Mouse (Mus musculus) lung, embryonic 15.5 days (tissue): ENCODE measurements around the gene Osbpl5. TPM values are rescaled to one million over a fixed set of nuclear protein-coding genes. Genes with fewer than 3 reads are reported as not detected.
A peak's percentile ranks its signal among the peaks of the same experiment; 100 is the strongest.
"Not testable (repeated sequence)": the region's sequence is repeated elsewhere in the genome, so short reads cannot be mapped to it uniquely, and the experiment has no call there.

ENCODE experiments used
- ATAC-seq: fragments of 200-750 bp; cut with Nextera tagmentation; 2 replicates; pipeline ENCODE4 v1.8.0; 2017; ENCODE audit warnings: moderate number of reproducible peaks, borderline replicate concordance; ENCODE audit not compliant: low FRiP score, low TSS enrichment; ENCODE audit errors: extremely low read depth
- H3K27ac ChIP-seq: fragments of 300-500 bp; sonication (generic); 2 replicates; pipeline ENCODE4 v1.5.1; 2015; ENCODE audit warnings: moderate library complexity, mild to moderate bottlenecking, inconsistent platforms
- H3K27me3 ChIP-seq: fragments of 300-500 bp; sonication (generic); 2 replicates; pipeline ENCODE4 v1.6.1; 2015; ENCODE audit warnings: inconsistent platforms
- H3K36me3 ChIP-seq: fragments of 300-500 bp; sonication (generic); 2 replicates; pipeline ENCODE4 v1.6.1; 2015; ENCODE audit warnings: inconsistent platforms
- H3K4me1 ChIP-seq: fragments of 300-500 bp; sonication (generic); 2 replicates; pipeline ENCODE4 v1.6.1; 2015; ENCODE audit warnings: inconsistent platforms
- H3K4me2 ChIP-seq: fragments of 300-500 bp; sonication (generic); 2 replicates; pipeline ENCODE4 v1.6.1; 2015; ENCODE audit warnings: inconsistent platforms, mild to moderate bottlenecking, moderate library complexity
- H3K4me3 ChIP-seq: fragments of 300-500 bp; sonication (generic); 2 replicates; pipeline ENCODE4 v1.5.1; 2015; ENCODE audit warnings: mild to moderate bottlenecking, inconsistent platforms
- H3K9ac ChIP-seq: fragments of 300-500 bp; sonication (generic); 2 replicates; pipeline ENCODE4 v1.6.1; 2015; ENCODE audit warnings: inconsistent platforms
- H3K9me3 ChIP-seq: fragments of 300-500 bp; sonication (generic); 2 replicates; pipeline ENCODE4 v1.6.1; 2016; ENCODE audit warnings: inconsistent platforms
- WGBS: fragments of 180-500 bp; shearing (Covaris S2); methylation state at CpG from one replicate; pipeline ENCODE4 v1.1.7; 2015; 5-methylcytosine and 5-hydroxymethylcytosine counted together
- polyA plus RNA-seq: library from polyadenylated mRNA; unstranded; fragments of >200 nt; fragmentation: Nextera tagmentation; extraction: Ambion mirVana; gene quantifications from 2 replicates; pipeline ENCODE4 v1.2.1, GENCODE M21; 2015

Osbpl5 gene
- polyA plus RNA-seq, 1 experiment from 2014 or later, result 43.3 TPM

DNA sequence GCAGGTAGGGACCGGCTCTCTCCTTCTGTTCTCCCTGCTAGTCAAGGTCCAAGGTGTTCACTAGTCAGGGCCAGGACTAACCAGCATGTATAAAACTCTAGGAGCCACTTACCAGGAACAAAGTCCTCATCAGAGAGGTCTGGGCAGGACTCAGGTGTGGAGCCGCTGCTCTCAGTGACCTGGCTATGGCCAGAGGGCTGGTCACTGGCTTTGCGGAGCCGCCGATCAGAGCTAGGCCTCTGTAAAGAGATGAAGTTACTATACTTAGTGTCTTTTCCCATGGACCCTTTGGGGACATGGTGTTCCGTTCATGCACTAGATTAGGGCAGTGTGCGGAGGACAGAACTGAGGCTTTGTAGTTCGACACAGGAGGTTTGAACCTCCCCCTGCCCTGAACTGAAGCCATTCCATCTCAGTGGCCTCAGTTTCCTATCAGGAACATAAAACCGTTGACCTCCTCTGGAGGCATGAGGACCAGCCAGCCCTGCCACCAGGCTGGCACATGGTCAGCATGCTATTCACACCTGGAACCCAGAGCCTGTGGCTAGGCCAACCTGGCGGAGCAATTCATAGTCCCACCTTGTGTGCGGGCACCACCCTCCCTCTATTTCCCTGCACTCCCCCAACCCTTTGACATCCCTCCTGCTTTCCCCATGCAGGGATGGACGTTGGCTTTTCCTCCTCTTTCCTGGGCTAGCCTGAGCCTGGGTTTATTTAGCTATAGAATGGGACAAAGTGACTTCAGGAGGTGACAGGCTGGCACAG is 63.9 kb downstream of the Osbpl5 start:
- ATAC-seq, result no peak
- WGBS, result 88% methylated on average over 12 of the region's 12 CpGs
- H3K4me2 ChIP-seq, result no peak overlapping the region

DNA sequence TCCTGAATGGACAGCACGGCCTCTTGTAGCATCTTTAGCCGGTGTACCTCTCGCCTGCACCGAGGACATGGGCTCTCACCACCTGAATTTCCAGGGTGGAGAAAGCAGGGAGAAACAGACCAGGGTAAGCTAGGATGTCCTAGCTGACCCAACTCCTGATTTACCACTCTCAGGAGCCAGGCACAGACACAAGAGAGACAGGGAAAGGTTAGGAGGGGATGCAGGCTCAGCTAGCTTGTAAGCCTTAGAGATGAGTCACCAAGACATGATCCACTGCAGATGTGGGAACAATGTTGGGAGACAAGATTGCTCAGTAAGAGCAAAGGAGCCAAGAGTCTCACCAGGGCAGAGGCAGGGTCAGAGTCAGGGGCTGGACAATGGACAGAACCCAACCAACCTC is 64.9 kb downstream of the Osbpl5 start:
- no peaks in the 10 kb centered on the region for H3K9me3 ChIP-seq
- 99% methylated on average over 4 of the region's 4 CpGs for WGBS
- no peaks in the 10 kb centered on the region for H3K27me3 ChIP-seq
- no peak overlapping the region for H3K4me3 ChIP-seq
- H3K4me1 ChIP-seq, result no peaks in the 10 kb centered on the region
- H3K36me3 ChIP-seq, result peaks cover 84% of the 10 kb centered on the region
- ATAC-seq, result no peak
- H3K27ac ChIP-seq, result no peak overlapping the region
- no peak overlapping the region for H3K4me2 ChIP-seq
- H3K9ac ChIP-seq, result no peak overlapping the region

More for the DNA sequence above, 63.9 kb downstream of the Osbpl5 start:
- H3K4me3 ChIP-seq, result no peak overlapping the region
- H3K27ac ChIP-seq, result no peak overlapping the region
- no peaks in the 10 kb centered on the region for H3K4me1 ChIP-seq
- H3K9me3 ChIP-seq, result no peaks in the 10 kb centered on the region
- peaks cover 92% of the 10 kb centered on the region for H3K36me3 ChIP-seq
- no peak overlapping the region for H3K9ac ChIP-seq
- H3K27me3 ChIP-seq, result no peaks in the 10 kb centered on the region

DNA sequence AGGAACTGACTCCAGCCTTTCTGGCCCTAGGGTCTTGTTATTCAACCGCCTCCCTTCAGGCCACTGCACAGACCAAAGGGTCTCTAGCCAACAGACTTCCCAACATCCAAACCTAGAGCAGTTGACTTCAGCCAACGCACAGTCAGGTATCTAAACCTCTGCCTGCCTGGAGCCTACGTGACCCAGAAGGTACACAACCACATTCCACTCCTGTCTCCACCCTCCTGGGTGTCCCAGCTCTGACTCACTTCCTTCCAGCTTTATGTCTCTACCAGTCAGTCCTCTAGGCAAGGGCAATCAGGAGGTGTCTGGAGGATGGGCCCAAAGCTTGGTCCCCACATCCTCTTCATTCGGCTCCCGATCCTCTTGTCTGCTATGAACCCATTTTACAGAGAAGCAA is 65.6 kb downstream of the Osbpl5 start:
- 78% methylated on average over 5 of the region's 5 CpGs for WGBS
- Histone ChIP-seq H3K4me3 (no peak overlapping the region), H3K27ac (no peak overlapping the region), H3K4me2 (no peak overlapping the region), H3K9ac (no peak overlapping the region), H3K9me3 (no peaks in the 10 kb centered on the region), H3K36me3 (peaks cover 77% of the 10 kb centered on the region), H3K27me3 (no peaks in the 10 kb centered on the region), H3K4me1 (no peaks in the 10 kb centered on the region)
- no peak for ATAC-seq

DNA sequence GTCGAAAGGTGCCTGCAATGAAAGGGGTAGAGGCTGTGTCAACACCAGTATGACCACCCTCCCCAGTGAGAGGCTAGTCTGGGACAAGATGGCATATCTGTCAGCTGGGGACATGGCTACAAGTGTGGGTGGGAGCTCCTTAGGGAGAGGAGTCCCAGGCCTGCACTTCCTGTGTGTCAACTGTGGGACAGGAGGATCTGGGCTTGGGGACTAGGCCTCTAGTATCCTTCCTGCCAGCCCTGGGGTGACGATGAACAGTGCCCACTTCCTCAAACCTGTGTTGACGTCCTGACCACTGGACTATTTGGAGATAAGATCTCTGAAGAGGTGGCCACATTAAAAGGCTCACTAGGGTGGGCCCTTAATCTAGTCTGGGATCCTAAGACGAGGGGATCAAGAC is 66.8 kb downstream of the Osbpl5 start:
- no peaks in the 10 kb centered on the region for H3K27me3 ChIP-seq
- H3K36me3 ChIP-seq, result peaks cover 65% of the 10 kb centered on the region
- H3K4me3 ChIP-seq, result no peak overlapping the region
- H3K27ac ChIP-seq, result no peak overlapping the region
- no peak for ATAC-seq
- H3K9me3 ChIP-seq, result no peaks in the 10 kb centered on the region
- H3K9ac ChIP-seq, result no peak overlapping the region
- peaks cover 6% of the 10 kb centered on the region; the same call in 1 of the 2 replicates for H3K4me1 ChIP-seq
- WGBS, result 59% methylated on average over 4 of the region's 4 CpGs
- H3K4me2 ChIP-seq, result no peak overlapping the region

DNA sequence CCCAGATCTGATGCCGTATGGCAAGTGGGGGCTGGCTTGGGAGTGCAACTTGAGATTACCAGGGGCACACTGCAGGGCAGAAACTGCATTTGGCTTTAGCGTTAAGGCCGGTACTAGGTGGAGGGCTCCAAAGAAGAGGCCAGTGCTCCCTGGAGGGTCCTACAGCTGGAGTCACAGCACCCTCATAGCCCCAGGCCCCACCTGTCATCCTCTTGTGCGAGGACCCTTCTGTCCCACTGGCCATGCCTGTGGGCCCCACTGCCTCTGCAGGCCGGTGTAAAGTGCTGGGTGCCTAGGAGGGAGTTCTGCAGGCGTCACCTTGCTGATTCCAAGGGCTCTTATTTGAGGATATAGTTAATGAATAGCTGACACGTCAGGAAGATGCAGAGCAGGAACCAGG is 67.3 kb downstream of the Osbpl5 start:
- H3K4me1 ChIP-seq, result peaks cover 6% of the 10 kb centered on the region; the same call in 1 of the 2 replicates

DNA sequence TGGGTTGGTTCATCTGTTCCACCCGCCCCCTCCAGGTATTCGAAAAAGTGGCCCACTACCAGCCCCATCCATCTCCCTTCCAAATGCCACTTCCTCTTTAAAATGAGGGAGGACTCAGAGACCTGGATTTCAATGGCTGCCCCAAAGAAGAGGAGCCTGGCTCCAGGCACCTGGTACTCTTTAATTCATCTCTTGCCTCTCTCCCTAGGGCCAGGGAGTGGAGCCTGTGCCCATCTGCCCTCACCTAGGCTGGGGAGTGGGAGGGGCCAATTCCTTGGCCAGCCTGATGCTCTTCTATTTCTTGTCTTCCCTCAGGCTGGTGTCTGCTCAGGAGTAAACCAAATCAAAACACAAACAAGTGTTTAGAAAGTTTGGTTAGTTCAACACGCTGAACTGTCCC is 70.1 kb downstream of the Osbpl5 start:
- H3K9ac ChIP-seq, H3K4me1 ChIP-seq, H3K27me3 ChIP-seq, H3K4me2 ChIP-seq, H3K27ac ChIP-seq, H3K4me3 ChIP-seq, H3K9me3 ChIP-seq, ATAC-seq: not testable (repeated sequence)
- 79% methylated on average over 3 of the region's 3 CpGs for WGBS
- H3K36me3 ChIP-seq, result peaks cover 32% of the 10 kb centered on the region

More for the DNA sequence above, 67.3 kb downstream of the Osbpl5 start:
- Histone ChIP-seq H3K4me3 (no peak overlapping the region), H3K9me3 (no peaks in the 10 kb centered on the region), H3K9ac (no peak overlapping the region), H3K36me3 (peaks cover 60% of the 10 kb centered on the region), H3K4me2 (no peak overlapping the region), H3K27me3 (no peaks in the 10 kb centered on the region), H3K27ac (no peak overlapping the region)
- no peak for ATAC-seq
- WGBS, result 71% methylated on average over 7 of the region's 7 CpGs

DNA sequence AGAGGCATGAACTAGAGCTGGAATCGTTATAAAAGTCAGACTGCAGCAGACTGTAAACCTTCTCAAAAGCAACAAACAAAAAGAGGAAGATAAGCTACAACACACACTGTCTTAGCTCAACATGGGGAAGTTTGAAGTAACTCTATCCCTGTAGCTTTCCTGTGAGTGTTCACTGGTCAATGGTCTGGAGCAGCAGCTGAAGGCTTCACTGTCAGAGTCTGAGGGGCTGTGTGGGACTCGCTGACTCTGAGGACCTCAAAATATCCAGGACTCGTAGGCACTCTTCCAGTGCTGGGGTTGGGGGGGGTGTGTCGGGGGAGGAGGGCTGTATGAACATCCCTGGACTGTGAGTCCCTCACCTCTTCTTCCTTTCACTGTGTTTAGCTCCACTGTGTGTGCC is 70.6 kb downstream of the Osbpl5 start:
- WGBS, result 40% methylated on average over 4 of the region's 4 CpGs
- not testable (repeated sequence) for ATAC-seq, H3K4me2 ChIP-seq, H3K27ac ChIP-seq, H3K4me3 ChIP-seq, H3K27me3 ChIP-seq, H3K4me1 ChIP-seq, H3K9me3 ChIP-seq, H3K9ac ChIP-seq
- peaks cover 27% of the 10 kb centered on the region for H3K36me3 ChIP-seq

DNA sequence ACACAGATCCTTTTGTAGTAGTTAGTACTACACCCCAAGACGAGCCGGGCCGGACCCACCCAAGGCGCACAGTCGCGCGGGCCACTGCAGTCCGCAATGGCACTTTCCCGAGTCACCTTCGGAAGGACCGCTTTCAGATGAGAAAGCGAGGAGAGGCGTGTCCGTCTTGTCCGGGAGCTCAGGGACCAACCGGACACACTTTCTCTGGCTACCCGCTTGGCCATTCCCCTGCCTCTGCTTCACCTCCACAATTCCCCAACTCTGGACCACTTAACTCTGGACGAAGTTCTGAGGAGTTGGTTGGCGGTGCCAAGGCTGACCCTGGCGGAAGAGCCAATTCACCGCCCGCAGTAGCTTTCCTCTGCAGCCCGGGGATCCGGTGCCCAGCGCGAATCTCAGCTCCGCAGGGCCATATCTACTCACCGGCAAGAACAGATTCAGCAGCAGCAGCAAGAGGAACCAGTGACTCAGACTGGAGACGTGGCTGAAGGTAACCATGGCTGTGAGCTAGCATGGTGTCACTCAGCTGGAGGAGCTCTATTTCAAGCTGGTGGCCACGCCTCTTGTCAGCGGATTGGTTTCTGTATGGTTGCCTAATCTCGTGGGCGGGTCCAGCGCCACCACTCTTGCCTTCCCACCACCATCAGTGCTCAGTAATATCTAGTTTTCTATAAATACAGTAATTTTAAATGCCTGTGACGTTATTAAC is 71.3 kb downstream of the Osbpl5 start, which contains the start of gene Tnfrsf23:
TSS of gene Tnfrsf23 (minus strand) at position 514 of the 709 bp plus-strand sequence.
- Histone ChIP-seq H3K9me3 (no peaks in the 10 kb centered on the region), H3K4me3 (peak within 1 kb of the TSS; percentile 51), H3K9ac (peak within 1 kb of the TSS; percentile 39), H3K27me3 (no peaks in the 10 kb centered on the region), H3K4me2 (peak within 1 kb of the TSS; percentile 98), H3K27ac (no peak within 1 kb of the TSS), H3K36me3 (peaks cover 21% of the 10 kb centered on the region), H3K4me1 (peaks cover 6% of the 10 kb centered on the region; the same call in 1 of the 2 replicates)
- peak; percentile 87 for ATAC-seq
- WGBS, result 2% methylated on average over 35 of the region's 35 CpGs

DNA sequence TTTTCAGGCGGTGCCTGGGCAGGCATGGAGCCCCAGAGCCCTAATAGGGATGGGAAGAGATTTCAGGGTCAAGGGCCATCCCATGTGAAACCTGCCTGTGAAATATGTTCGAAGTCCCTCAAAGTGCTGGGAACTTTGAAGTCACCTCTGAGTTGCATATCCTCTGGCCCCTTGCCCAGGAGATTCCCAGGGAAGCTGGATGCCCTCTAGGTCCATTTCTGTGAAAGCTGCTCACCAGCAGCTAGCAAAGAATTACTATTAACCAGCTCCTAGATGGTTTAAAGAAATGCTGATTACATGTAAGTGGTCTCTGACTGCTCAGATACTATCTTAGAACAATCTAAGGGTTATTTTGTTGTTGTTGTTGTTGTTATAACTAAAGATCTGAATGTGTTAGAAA is 72.2 kb downstream of the Osbpl5 start:
- H3K27me3 ChIP-seq, H3K9me3 ChIP-seq, H3K4me3 ChIP-seq, ATAC-seq, H3K4me1 ChIP-seq, H3K27ac ChIP-seq, H3K4me2 ChIP-seq, H3K9ac ChIP-seq: not testable (repeated sequence)
- 81% methylated on average over 1 of the region's 2 CpGs for WGBS
- peaks cover 13% of the 10 kb centered on the region for H3K36me3 ChIP-seq

DNA sequence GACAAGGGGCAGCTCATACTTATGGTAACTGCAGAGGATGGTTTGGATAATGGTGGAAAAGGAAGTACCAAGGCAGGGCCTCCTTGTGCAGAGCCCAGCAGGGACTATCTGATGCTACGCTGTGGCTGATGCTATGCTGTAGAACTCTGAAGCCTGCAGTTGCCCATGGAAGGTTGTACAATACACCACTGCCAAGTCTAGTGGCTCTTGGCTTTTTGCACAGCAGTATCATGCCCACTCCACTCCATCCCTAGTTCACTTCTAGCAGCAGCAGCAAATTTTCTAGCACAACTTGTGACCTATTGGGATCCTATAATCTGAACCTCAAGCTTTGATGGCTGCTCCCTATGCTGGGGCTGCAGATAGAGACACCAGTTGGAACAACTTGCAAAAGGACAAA is 75.2 kb downstream of the Osbpl5 start:
- Histone ChIP-seq H3K4me2 (no peak overlapping the region), H3K27ac (no peak overlapping the region), H3K4me1 (peaks cover 6% of the 10 kb centered on the region; the same call in 1 of the 2 replicates), H3K27me3 (no peaks in the 10 kb centered on the region), H3K4me3 (no peak overlapping the region), H3K9ac (no peak overlapping the region), H3K9me3 (no peaks in the 10 kb centered on the region), H3K36me3 (no peaks in the 10 kb centered on the region)
- ATAC-seq, result no peak
- 100% methylated on average over 1 of the region's 1 CpGs for WGBS

DNA sequence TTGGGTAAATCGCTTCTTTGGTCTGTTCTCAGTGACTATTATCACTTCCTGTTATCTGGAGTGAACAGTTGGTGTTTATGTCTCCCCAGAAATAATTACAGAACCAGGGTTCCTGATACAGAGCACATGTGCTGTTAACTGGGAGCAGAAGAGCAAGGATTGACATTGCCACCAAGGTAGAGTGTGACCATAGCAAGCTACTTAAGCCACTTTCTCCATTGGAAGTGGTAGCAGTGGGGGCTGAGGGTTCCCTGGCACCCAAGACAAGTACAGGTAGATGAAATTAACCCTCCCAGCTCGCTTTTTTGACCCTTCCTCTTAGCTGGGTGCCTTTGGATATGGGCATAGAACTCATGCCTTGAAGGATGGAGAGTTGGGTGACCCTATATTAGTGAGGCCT is 75.9 kb downstream of the Osbpl5 start:
- H3K9me3 ChIP-seq, H3K4me1 ChIP-seq, H3K4me3 ChIP-seq, ATAC-seq, H3K36me3 ChIP-seq, H3K9ac ChIP-seq, H3K27ac ChIP-seq, H3K4me2 ChIP-seq, H3K27me3 ChIP-seq: not testable (repeated sequence)
- 45% methylated on average over 2 of the region's 2 CpGs for WGBS

DNA sequence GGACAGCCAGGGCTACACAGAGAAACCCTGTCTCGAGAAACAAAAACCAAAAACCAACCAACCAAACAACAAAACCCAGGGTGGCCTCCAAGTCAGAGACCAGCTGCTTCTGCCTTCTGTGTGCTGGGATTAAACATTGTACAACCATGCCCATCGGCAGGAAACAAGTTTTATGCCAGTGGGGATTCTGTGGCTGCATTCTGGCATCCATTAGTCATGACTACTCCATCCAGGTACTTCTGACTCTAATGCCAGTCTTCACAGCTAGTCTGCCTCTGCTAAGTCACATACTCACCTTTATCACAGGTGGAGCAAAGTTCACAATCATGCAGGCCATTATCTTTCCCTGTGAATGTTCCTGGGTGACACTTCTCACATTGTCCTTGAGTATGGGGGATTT is 77.1 kb downstream of the Osbpl5 start:
- 71% methylated on average over 2 of the region's 2 CpGs for WGBS
- not testable (repeated sequence) for H3K9me3 ChIP-seq, H3K4me1 ChIP-seq, H3K4me3 ChIP-seq, H3K27me3 ChIP-seq, ATAC-seq, H3K9ac ChIP-seq, H3K36me3 ChIP-seq, H3K27ac ChIP-seq, H3K4me2 ChIP-seq
